Mouse (Mus musculus): ENCODE measurements around the gene Lrrc55. TPM values are rescaled to one million over a fixed set of nuclear protein-coding genes. Genes with fewer than 3 reads are reported as not detected.
A peak's percentile ranks its signal among the peaks of the same experiment; 100 is the strongest.

Gene Lrrc55
- polyA plus RNA-seq, 1 experiment from 2014 or later = 0.20 TPM

DNA sequence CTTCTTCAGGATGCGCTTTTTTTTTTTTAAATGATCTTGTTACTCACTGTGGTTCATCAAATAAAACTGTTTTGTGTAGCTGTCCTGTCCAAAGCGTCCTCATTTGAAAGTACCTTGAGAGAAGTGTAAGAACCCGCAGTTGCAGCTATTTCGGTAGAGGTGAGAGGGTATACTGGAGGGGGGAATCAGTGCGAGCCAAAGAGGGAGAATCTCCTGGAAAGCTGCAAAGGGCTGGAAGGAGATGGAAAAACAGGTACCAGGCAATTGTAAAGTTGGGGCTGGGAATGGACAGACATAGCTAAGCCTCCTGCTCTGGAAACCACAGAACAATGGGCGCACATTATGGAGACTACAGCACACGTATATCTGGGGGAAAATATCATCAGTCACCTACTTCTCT, 57.2 kb downstream of the Lrrc55 start:
- ATAC-seq (ENCODE audit: low read depth) = no peak
- 41% methylated on average over 7 of the region's 7 CpGs for WGBS
- H3K27me3 ChIP-seq (ENCODE audit: control insufficient read depth, insufficient read depth, low read depth, low read length) = no peaks in the 10 kb centered on the region
- peak overlapping the region; percentile 53 for H3K9ac ChIP-seq (ENCODE audit: low read length)
- no peaks in the 10 kb centered on the region for H3K4me1 ChIP-seq (replicated peaks; ENCODE audit: control insufficient read depth, insufficient read depth, low read length)
- H3K9me3 ChIP-seq (ENCODE audit: control insufficient read depth, low read length) = no peaks in the 10 kb centered on the region
- peak overlapping the region; percentile 45 for H3K4me2 ChIP-seq (ENCODE audit: low read depth, low read length)
- peak overlapping the region; percentile 59 for H3K27ac ChIP-seq (ENCODE audit: low read length)
- H3K36me3 ChIP-seq (ENCODE audit: control insufficient read depth, insufficient read depth, low read length) = no peaks in the 10 kb centered on the region
- peak overlapping the region; percentile 46 for H3K4me3 ChIP-seq (ENCODE audit: low read length)

DNA sequence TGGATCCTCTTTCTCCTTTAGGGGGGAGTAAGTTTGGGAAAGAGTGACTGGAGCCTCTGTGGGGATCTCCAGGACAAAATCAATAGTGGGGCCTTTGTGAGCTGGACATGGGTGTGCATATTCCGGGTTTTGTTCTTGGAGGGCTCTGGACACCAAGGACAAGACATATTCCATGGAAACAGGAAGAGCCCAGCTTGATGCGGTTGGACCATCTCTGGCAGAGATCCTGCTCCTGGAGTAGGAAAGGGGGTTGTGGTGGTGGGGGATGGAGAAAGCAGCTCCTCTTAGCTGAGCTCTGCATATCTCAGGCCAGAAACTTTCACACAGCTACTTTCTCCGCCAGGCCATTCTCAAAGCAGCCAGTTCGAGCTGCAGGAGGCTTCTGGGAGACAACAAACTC, 57.6 kb downstream of the Lrrc55 start:
- Histone ChIP-seq H3K9me3 (ENCODE audit: control insufficient read depth, low read length) (no peaks in the 10 kb centered on the region), H3K36me3 (ENCODE audit: control insufficient read depth, insufficient read depth, low read length) (no peaks in the 10 kb centered on the region), H3K4me1 (replicated peaks; ENCODE audit: control insufficient read depth, insufficient read depth, low read length) (no peaks in the 10 kb centered on the region), H3K4me3 (ENCODE audit: low read length) (peak overlapping the region; percentile 46), H3K4me2 (ENCODE audit: low read depth, low read length) (peak overlapping the region; percentile 45), H3K9ac (ENCODE audit: low read length) (peak overlapping the region; percentile 53), H3K27me3 (ENCODE audit: control insufficient read depth, insufficient read depth, low read depth, low read length) (no peaks in the 10 kb centered on the region), H3K27ac (ENCODE audit: low read length) (peak overlapping the region; percentile 6)
- 31% methylated on average over 4 of the region's 4 CpGs for WGBS
- ATAC-seq (ENCODE audit: low read depth) = no peak

DNA sequence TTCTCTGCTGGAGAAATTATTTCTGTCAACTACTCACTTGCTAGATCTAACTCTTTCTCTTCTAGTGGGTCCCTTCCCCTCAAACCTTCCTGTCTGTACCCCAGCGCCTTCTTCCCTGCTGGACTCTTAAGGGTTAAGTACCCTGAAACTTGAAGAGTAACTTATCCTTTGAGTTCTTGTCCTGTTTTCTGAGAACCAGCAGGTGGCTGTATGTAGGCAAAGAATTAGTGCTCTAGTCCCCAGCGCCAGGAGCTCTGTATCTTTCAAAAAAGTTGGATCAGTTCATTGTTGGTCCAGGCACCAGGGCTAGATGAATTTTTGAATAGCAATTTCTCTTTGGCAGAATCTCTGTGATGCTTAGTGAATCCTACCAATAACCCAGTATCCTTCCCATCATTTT, 58.9 kb downstream of the Lrrc55 start:
- Histone ChIP-seq H3K9me3 (ENCODE audit: control insufficient read depth, low read length) (no peaks in the 10 kb centered on the region), H3K4me1 (replicated peaks; ENCODE audit: control insufficient read depth, insufficient read depth, low read length) (no peaks in the 10 kb centered on the region), H3K9ac (ENCODE audit: low read length) (peak overlapping the region; percentile 65), H3K4me2 (ENCODE audit: low read depth, low read length) (no peak overlapping the region), H3K27ac (ENCODE audit: low read length) (peak overlapping the region; percentile 73), H3K36me3 (ENCODE audit: control insufficient read depth, insufficient read depth, low read length) (no peaks in the 10 kb centered on the region), H3K27me3 (ENCODE audit: control insufficient read depth, insufficient read depth, low read depth, low read length) (no peaks in the 10 kb centered on the region), H3K4me3 (ENCODE audit: low read length) (peak overlapping the region; percentile 46)
- 13% methylated on average over 2 of the region's 2 CpGs for WGBS
- ATAC-seq (ENCODE audit: low read depth) = no peak

DNA sequence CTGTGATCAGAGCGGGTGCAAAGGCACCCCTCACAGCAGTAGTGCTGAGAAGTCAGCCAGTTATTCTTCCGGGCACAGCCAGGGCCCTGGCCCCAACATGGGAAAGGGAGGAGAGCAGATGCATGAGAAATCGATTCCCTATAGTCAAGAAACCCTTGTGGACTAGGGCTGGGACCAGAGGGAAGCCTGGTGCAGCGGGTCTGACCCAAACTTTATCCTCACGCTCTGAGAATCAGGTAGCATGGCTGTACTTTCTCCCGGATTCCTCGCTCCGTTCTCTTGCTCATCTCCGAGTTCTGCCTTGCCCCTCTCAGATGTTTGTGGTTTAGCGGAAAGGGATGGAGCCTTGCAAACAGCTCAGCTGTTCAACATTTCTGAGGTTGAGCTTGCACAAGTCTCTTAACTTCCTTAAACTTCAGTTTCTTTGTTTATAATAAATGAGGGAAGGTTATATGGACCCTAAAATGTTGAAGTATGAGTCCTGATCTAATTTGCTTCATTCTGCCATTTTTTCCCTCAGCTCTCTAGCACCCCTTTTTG, 59.3 kb downstream of the Lrrc55 start:
- Histone ChIP-seq H3K36me3 (ENCODE audit: control insufficient read depth, insufficient read depth, low read length) (no peaks in the 10 kb centered on the region), H3K27ac (ENCODE audit: low read length) (peak overlapping the region; percentile 73), H3K4me1 (replicated peaks; ENCODE audit: control insufficient read depth, insufficient read depth, low read length) (no peaks in the 10 kb centered on the region), H3K9ac (ENCODE audit: low read length) (peak overlapping the region; percentile 65), H3K27me3 (ENCODE audit: control insufficient read depth, insufficient read depth, low read depth, low read length) (no peaks in the 10 kb centered on the region), H3K4me3 (ENCODE audit: low read length) (peak overlapping the region; percentile 46), H3K9me3 (ENCODE audit: control insufficient read depth, low read length) (no peaks in the 10 kb centered on the region), H3K4me2 (ENCODE audit: low read depth, low read length) (no peak overlapping the region)
- no peak for ATAC-seq (ENCODE audit: low read depth)
- 31% methylated on average over 10 of the region's 10 CpGs for WGBS

DNA sequence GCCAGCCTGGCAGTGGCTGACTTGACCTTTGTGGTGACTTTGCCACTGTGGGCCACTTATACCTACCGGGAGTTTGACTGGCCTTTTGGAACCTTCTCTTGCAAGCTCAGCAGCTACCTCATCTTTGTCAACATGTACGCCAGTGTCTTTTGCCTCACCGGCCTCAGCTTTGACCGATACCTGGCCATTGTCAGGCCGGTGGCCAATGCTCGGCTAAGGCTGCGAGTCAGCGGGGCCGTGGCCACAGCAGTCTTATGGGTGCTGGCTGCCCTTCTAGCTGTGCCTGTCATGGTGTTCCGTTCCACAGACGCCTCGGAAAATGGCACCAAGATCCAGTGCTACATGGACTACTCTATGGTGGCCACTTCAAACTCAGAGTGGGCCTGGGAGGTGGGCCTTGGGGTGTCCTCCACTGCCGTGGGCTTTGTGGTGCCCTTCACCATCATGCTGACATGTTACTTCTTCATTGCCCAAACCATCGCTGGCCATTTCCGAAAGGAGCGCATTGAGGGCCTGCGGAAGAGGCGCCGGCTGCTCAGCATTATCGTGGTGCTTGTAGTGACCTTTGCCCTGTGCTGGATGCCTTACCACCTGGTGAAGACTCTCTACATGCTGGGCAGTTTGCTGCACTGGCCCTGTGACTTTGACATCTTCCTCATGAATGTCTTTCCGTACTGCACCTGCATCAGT, 60.0 kb downstream of the Lrrc55 start:
- H3K9ac ChIP-seq (ENCODE audit: low read length) = peak overlapping the region; percentile 65
- WGBS = 66% methylated on average over 21 of the region's 21 CpGs
- H3K4me2 ChIP-seq (ENCODE audit: low read depth, low read length) = no peak overlapping the region
- H3K4me1 ChIP-seq (replicated peaks; ENCODE audit: control insufficient read depth, insufficient read depth, low read length) = no peaks in the 10 kb centered on the region
- peak overlapping the region; percentile 73 for H3K27ac ChIP-seq (ENCODE audit: low read length)
- H3K36me3 ChIP-seq (ENCODE audit: control insufficient read depth, insufficient read depth, low read length) = no peaks in the 10 kb centered on the region
- H3K27me3 ChIP-seq (ENCODE audit: control insufficient read depth, insufficient read depth, low read depth, low read length) = no peaks in the 10 kb centered on the region
- peak overlapping the region; percentile 46 for H3K4me3 ChIP-seq (ENCODE audit: low read length)
- H3K9me3 ChIP-seq (ENCODE audit: control insufficient read depth, low read length) = no peaks in the 10 kb centered on the region
- no peak for ATAC-seq (ENCODE audit: low read depth)

DNA sequence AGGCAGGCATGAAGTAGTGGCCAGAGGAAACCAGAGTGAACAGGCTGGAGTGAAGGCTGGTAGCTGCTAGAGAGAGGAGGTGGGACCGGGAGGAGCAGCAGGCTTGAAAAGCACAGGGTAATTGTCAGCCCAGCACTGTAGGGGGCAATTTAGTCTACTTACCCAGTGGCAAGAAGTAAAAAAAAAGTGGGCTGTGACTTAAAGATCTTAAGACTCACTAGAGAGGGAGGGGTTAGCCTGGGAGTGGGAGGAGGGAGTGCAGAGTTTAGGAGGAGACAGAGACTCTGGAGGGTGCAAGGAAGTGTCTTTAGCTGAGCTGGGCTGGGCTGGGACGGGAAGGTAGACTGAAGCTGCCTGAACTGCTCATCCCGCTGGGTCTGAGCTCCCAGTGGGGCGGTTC, 60.9 kb downstream of the Lrrc55 start, which contains the start of gene Aplnr:
Gene Aplnr (plus strand): TSS at position 137 of the 400 bp plus-strand sequence.
- peak within 1 kb of the TSS; percentile 46 for H3K4me3 ChIP-seq (ENCODE audit: low read length)
- no peaks in the 10 kb centered on the region for H3K9me3 ChIP-seq (ENCODE audit: control insufficient read depth, low read length)
- no peak within 1 kb of the TSS for H3K4me2 ChIP-seq (ENCODE audit: low read depth, low read length)
- H3K9ac ChIP-seq (ENCODE audit: low read length) = peak within 1 kb of the TSS; percentile 65
- no peaks in the 10 kb centered on the region for H3K36me3 ChIP-seq (ENCODE audit: control insufficient read depth, insufficient read depth, low read length)
- WGBS = 10% methylated on average over 4 of the region's 4 CpGs
- peak; percentile 86 for ATAC-seq (ENCODE audit: low read depth)
- no peaks in the 10 kb centered on the region for H3K27me3 ChIP-seq (ENCODE audit: control insufficient read depth, insufficient read depth, low read depth, low read length)
- no peaks in the 10 kb centered on the region for H3K4me1 ChIP-seq (replicated peaks; ENCODE audit: control insufficient read depth, insufficient read depth, low read length)
- H3K27ac ChIP-seq (ENCODE audit: low read length) = peak within 1 kb of the TSS; percentile 73

DNA sequence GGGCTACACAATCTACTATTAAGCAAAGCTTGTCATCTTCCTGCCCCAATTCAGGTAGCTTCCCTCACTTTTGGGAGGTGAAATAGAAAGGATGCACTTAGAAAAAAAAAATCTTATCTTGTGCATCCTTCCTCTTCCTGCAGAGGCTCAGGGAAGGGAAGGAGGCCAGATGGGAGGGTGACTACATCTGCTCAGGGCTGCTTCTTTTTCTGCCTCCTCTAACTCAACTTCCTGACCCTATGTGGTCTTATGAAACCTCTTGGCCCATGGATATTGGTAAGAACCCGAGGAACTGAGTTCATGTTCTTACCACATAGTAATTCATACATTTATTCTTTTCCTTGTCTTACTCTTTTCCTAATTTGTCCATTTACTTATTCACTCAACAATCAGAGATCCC, 61.9 kb downstream of the Lrrc55 start:
- H3K9me3 ChIP-seq (ENCODE audit: control insufficient read depth, low read length) = no peaks in the 10 kb centered on the region
- H3K27ac ChIP-seq (ENCODE audit: low read length) = no peak overlapping the region
- no peak overlapping the region for H3K9ac ChIP-seq (ENCODE audit: low read length)
- no peaks in the 10 kb centered on the region for H3K36me3 ChIP-seq (ENCODE audit: control insufficient read depth, insufficient read depth, low read length)
- no peaks in the 10 kb centered on the region for H3K4me1 ChIP-seq (replicated peaks; ENCODE audit: control insufficient read depth, insufficient read depth, low read length)
- ATAC-seq (ENCODE audit: low read depth) = no peak
- H3K4me2 ChIP-seq (ENCODE audit: low read depth, low read length) = no peak overlapping the region
- 26% methylated on average over 1 of the region's 1 CpGs for WGBS
- H3K4me3 ChIP-seq (ENCODE audit: low read length) = no peak overlapping the region
- H3K27me3 ChIP-seq (ENCODE audit: control insufficient read depth, insufficient read depth, low read depth, low read length) = no peaks in the 10 kb centered on the region

DNA sequence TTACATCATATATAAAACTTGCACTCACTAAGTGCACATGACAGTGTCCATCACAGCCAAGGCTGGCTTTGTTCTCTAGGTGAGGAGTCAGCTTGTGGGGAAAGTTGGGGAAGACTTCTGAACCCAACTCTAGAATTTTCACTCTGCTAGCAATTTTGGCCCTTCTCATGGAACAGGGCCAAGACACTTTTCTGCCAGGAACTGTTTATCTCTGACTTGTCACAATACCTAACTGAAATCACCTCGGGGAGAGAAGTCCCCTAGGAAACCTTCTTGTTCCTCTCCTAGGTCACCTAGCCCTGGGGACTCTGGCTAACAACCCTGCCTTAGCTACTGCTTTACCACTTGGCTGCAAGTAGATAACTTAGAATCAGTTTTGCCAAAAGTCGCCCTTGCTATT, 64.8 kb downstream of the Lrrc55 start:
- WGBS = 22% methylated on average over 2 of the region's 2 CpGs
- Histone ChIP-seq H3K4me3 (ENCODE audit: low read length) (no peak overlapping the region), H3K9ac (ENCODE audit: low read length) (no peak overlapping the region), H3K27ac (ENCODE audit: low read length) (peak overlapping the region; percentile 2; the same call in 1 of the 2 replicates), H3K27me3 (ENCODE audit: control insufficient read depth, insufficient read depth, low read depth, low read length) (no peaks in the 10 kb centered on the region), H3K4me1 (replicated peaks; ENCODE audit: control insufficient read depth, insufficient read depth, low read length) (no peaks in the 10 kb centered on the region), H3K4me2 (ENCODE audit: low read depth, low read length) (no peak overlapping the region), H3K36me3 (ENCODE audit: control insufficient read depth, insufficient read depth, low read length) (no peaks in the 10 kb centered on the region), H3K9me3 (ENCODE audit: control insufficient read depth, low read length) (no peaks in the 10 kb centered on the region)
- no peak for ATAC-seq (ENCODE audit: low read depth)

DNA sequence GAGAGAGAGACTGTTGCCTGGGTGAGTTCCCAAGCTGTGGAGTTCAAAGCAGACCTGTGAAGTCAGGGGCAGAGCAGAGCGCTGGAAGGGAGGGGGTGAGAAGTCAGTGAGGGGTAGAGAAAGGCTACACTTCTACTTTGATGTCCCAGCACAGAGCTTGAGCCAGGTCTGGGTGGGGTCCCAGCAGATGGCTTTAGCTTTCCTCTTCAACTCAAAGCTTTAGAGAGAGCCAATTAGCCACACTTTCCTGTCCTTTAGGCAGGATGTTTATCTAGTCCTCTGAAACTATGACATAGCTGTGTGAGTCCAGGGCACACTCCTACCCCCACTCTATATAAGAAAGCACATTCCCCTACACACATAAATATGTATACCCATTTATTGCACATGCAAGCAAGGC, 65.3 kb downstream of the Lrrc55 start:
- Histone ChIP-seq H3K4me3 (ENCODE audit: low read length) (no peak overlapping the region), H3K9ac (ENCODE audit: low read length) (no peak overlapping the region), H3K27me3 (ENCODE audit: control insufficient read depth, insufficient read depth, low read depth, low read length) (no peaks in the 10 kb centered on the region), H3K36me3 (ENCODE audit: control insufficient read depth, insufficient read depth, low read length) (no peaks in the 10 kb centered on the region), H3K9me3 (ENCODE audit: control insufficient read depth, low read length) (no peaks in the 10 kb centered on the region), H3K4me1 (replicated peaks; ENCODE audit: control insufficient read depth, insufficient read depth, low read length) (no peaks in the 10 kb centered on the region), H3K27ac (ENCODE audit: low read length) (no peak overlapping the region; the same call in 1 of the 2 replicates), H3K4me2 (ENCODE audit: low read depth, low read length) (no peak overlapping the region)
- WGBS = 10% methylated on average over 1 of the region's 1 CpGs
- ATAC-seq (ENCODE audit: low read depth) = peak; percentile 65
